Mouse (Mus musculus): ENCODE measurements around the gene Pafah1b3.
"Not testable (repeated sequence)": the region's sequence is repeated elsewhere in the genome, so short reads cannot be mapped to it uniquely, and the experiment has no call there.

Pafah1b3 gene

DNA sequence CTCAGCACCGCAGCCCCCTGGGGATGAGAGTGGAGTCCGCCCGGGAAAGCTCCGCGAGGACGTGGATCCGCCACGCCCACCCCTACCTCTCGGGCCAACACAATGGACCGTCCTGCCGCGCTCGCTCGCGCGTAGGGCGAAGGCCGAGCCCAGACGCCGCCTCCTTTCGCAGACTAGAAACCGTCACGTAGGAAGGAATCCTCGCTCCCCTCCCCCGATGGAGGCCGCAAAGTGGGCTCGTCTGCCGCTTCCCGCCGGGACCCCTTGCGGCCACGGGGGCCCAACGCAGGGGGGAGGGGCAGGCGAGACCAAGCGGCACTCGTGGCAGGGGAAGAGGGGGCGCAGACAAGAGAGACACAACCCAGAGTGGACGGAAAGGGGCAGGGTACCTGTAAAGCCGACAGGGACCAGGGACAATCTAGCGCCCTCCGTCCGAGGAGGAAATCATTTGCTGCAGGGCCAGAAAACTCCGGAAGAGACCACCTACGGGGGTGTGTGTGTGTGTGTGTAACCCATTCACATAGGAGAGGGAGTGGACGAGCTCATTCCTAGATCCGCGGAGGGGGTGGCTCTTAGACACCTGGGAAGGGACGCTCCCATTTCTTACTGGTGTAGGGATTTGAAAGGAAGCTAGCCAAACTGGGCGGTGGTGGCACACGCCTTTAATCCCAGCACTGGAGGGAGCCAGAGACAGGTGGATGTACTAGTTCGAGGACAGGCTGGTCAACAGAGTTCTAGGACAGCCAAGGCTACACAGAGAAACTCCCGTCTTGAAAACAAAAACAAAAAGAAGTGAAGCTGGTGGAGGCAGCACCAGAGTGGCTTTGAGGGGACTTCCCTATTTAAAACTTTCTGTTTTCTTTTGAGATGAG is at the start of gene Pafah1b3:
Gene Pafah1b3, minus strand, starts transcription at position 533 of the 872 bp plus-strand sequence.
- peak in 1 of 2 experiments; percentile 49 for DNase-seq (ENCODE audit: low spot score in 2 of 2)

DNA sequence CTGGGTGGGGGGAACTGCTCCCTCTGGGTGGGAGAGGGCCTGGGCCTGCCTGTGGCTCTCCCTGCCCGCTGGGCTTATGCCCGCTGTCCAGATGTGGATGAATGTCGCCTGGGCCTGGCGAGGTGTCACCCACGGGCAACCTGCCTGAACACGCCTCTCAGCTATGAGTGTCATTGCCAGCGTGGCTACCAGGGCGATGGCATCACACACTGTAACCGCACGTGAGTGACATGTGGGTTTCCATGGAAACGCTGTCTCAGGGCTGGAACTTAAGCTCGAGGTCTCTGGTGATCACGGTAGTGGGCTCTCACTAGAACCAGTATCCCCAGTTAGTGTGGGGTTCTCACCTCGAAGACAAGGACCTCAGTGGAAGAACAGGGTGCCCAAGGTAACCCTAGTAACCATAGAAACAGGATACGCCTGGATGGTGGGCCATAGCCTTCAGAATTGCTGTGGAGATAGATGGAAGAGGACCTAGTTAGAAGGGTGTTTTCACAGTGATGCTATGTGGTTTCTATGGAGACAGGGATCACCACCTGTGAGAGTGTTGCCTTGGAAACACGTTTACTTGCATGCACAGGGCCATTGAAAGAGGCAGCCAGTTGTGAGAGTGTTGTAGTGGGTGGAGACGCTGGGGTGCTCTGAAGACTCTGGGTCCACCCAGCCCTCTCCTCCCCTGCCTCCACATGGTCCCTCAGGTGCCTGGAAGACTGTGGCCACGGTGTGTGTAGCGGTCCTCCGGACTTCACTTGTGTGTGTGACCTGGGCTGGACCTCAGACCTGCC is 43.4 kb upstream of the Pafah1b3 start:
- no peak for DNase-seq (ENCODE audit: low spot score in 2 of 2)

DNA sequence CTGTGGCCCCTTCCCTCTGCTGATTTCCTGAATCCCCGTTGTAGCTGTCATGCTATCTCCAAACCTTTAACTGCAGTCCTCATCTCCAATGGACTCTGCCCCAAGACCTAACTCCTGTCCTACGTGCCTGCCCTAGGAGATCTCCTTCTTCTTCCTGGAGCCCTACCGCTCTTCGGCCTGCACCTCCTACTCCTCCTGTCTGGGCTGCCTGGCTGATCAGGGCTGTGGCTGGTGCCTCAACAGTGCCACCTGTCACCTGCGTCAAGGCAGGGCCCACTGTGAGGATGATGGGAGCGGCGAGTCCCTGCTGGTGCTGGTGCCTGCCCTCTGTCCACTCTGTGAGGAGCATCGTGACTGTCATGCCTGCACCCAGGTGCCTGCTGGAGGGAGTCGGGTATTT is 41.5 kb upstream of the Pafah1b3 start:
- no peak for DNase-seq (ENCODE audit: low spot score in 2 of 2)

DNA sequence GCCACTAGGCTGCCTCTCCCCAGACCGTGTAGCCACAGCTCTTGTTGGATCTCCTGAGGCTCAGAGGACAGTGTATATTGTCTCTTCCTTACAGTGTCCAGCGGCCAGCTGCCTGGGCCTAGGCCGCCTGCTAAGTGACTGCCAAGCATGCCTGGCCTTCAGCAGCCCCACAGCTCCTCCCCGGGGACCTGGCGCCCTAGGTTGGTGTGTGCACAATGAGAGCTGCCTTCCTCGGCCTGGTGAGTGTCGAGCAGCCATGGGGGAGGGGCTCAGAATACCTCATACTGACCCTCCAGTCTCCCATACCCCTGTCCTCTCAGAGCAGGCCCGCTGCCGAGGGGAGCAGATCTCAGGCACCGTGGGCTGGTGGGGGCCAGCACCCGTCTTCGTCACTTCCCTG is 36.7 kb upstream of the Pafah1b3 start:
- no peak for DNase-seq (ENCODE audit: low spot score in 2 of 2)

DNA sequence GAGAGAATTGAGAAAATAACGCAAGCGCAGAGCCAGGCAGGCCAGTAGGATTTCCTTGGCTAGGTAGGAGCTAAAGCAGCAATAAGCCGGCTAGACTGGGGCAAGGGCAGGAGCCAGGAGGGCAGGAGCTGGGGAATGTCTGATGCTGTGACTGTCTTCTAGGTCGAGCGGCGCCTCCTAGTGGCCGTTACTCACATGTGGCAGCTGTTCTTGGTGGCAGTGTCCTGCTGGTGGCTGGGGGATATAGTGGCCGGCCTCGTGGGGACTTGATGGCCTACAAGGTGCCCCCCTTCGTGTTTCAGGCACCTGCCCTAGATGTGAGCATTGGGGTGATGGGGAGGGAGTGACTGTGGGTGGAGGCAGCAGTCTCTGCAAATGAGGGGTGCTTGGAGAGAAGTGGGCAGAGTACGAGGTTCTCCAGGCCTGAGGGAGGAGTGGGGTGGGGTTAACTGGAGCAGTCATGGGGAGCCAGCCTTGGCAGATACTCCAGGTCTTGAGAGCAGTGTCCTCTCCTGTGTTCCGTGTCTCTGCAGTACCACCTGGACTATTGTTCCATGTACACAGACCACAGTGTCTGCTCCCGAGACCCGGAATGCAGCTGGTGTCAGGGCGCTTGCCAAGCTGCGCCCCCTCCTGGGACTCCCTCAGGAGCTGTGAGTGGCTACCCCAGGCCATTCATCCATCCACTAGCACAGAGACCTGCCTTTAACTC is 36.0 kb upstream of the Pafah1b3 start:
- peak; percentile 55 to 69 for DNase-seq (ENCODE audit: low spot score in 2 of 2)

DNA sequence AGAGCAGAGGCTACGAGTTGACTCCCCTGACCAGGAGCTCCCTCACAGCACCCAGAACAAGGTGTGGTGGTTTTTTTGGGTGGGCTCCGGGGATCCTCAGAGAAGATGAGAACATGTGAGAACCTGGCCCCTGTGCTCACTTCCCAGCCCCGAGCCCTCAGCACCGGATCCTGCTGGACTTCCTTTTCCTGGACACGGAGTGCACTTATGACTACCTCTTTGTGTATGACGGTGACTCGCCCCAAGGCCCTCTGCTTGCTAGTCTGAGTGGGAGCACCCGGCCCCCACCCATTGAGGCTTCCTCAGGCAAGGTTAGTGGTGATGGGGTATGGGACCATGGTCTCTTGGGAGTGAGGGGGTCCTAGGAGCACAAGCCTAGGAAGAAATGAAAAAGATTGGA is 28.4 kb upstream of the Pafah1b3 start:
- DNase-seq (ENCODE audit: low spot score in 2 of 2) = no peak

DNA sequence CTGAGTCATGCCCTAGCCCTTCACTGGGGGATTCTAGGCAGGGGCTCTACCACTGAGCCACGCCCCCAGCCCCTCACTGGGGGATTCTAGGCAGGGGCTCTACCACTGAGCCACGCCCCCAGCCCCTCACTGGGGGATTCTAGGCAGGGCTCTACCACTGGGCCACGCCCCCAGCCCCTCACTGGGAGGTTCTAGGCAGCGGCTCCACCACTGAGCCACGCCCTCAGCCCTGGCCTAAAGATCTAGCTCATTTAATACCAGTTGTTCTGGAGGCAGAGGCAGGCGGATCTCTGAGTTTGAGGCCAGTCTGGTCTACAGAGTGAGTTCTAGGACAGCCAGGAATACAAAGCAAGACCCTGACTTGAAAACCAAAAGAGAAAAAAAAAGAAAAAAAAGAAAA is 27.6 kb upstream of the Pafah1b3 start:
- DNase-seq (ENCODE audit: low spot score in 2 of 2) = not testable (repeated sequence)

DNA sequence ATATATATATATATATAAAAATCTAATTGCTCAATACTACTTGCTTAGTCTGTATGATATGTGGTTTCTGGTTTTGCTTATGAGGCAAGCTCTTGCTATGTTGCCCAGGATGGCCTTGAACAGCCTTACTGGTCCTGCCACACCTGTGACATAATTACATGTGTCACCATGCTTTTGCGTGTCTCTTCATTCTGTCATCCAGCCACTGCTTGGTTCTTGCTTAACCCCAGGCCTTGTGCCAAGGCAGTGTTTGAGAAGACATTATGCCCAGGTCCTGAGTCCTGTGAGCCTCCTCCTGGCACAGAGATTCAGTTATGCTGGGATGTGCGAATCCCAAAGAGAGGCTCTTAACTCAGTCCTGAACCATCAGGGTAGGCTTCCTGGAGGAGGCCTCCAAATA is 25.4 kb upstream of the Pafah1b3 start:
- DNase-seq (ENCODE audit: low spot score in 2 of 2) = no peak

DNA sequence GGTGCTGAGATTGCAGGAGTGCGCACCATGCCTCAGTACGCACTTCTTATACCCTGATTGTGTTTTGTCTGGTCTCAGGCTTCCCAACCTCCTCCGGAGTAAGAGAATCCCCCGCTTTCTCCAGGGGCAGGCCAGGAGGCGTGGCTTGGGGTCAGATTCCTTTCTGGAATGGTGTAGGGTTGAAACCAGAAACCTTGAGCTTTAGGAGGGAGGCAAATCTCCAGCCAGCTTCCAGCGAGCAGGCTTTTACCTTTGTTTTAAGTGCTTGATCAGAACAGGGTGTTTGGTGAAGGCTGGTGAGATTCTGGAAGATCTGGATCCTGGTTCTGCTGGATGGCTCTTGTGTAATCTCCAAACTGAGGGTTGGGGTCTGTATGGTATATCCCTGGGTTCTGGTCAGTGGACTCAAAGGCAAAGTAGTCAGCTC is 24.3 kb upstream of the Pafah1b3 start:
- DNase-seq (ENCODE audit: low spot score in 2 of 2) = no peak

DNA sequence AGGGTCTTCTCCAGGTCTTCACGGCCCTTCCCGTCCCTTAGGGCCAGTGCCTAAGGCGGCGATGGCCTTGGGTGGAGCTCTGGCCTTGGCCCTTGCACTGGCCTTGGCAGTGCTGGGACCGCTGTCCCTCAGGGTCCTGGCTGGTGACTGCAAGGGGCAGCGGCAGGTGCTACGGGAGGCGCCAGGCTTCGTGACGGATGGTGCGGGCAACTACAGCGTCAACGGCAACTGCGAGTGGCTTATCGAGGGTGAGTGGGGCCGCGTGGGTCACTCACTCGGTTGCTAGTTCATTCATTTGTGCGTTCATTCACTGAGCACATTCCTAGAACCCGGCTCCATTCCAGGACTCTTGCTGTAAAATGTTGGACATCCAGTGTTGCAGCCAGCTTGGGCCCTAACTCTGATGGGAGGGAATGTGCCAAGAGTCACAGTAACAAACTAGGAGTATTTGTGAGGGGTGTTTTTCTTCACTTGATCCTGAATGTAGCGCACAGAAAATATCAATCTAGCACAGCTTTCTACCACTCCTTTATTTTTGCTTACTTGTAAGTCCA is 19.7 kb upstream of the Pafah1b3 start:
- no peak for DNase-seq (ENCODE audit: low spot score in 2 of 2)

DNA sequence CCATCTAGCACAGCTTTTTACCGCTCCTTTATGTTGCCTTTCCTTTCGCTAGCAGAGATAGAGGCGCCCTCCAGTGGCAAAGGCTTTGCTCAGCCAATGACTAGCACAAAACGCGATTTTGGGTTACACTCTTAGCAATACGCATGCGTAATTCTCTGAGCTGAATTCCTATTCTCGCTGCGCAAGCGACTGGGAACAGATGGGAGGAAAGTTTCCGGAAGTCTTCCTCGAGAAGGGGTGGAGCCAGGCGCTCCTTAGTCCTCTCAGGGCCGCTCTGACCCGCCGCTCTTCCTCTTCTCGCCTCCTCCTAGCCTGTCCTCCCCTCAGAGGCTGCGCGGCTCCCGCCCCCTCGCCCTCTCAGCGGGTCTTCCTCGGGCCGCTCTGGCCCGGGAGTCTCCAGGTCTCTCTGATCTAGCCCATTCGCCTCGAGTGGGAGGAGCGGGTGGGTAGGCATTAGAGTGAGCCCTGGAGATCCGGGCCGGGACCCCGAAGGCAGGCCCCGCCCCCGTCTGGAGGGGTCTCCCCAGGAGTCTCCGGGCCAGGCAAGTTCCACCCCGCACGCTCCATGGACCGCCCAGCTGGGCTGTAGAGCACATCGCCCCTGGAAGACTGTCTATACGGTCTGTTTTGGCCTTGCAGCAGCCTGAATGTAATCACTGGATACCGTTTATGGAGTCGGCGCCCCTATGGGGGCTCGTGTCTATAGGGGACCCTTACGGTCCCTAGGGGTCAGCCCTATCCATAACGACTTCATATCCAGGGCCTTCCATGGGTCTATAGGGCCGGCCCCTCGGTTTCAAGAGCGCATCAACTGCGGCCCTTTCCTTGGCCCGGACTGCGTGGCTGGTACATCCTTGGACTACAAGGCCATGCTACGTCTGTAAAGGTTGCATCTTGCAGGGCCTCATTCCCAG is 19.0 kb upstream of the Pafah1b3 start, which contains the start of gene Megf8:
Gene Megf8, plus strand, starts transcription at position 633 of the 914 bp plus-strand sequence.
- DNase-seq (ENCODE audit: low spot score in 2 of 2) = peak; percentile 72 to 83

DNA sequence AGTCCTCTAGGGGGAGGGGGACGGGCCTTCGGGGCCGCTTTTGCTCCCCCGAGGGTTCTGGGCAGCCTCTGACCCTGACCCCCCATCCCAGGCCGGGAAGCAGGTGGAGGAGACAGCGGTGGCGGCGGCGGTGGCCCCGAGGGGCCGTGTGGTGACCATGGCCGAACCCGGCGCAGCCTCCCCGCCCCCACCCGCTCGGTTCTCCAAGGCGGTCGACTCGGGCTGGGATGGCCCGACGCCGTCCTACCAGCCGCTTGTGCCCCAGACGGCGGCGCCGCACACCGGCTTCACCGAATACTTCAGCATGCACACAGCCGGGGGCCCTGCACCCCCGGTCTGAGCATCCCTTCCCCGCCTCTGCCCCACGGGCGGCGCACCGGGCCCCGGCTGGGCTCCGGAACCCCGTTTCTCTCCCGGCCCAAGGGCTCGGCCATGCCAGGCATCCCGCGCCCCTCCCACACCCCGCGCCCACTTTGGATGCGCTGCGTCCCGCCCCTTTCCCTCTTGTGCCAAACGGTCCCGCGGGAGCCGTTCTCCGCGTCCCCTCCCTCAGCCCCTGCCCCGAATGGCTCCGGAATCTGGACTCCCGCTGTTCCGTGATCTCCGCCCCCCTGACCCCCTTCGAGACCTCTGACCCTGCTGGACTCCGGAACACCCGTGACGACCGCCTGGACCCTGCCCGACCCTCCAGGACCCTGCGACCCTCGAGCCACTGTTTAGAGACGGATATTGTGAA is 17.7 kb upstream of the Pafah1b3 start:
- DNase-seq (ENCODE audit: low spot score in 2 of 2) = no peak

DNA sequence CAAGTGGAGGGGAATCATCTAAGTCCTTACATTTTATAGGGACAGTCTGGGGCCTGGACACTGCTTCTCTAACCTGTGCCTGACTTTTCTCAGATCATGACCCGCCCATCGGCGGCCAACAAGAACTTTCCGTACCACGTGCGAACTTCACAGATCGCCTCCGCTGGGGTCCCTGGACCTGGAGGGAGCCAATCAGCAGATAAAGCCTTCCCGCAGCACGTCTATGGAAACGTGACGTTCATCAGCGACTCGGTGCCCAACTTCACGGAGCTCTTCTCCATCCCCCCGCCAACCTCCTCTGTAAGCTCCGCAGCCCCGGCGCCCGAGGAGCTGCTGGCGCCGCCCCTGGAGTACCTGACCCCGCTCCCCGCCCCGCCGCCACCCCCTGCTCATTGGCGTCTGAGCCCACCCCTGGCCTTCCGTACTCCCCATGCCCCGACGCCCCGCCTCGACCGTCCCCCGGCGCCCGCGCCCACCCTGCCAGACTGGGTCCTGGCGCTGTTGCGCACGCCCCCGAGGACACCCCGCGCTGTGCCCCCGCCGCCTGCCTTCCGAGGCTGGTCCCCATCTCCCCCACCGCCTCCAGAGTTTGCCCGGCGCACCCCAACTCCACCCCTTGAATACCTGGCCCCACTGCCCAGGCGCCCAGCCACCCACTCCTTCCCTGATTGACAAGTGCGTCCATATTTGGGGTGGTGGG is 17.0 kb upstream of the Pafah1b3 start:
- no peak for DNase-seq (ENCODE audit: low spot score in 2 of 2)

DNA sequence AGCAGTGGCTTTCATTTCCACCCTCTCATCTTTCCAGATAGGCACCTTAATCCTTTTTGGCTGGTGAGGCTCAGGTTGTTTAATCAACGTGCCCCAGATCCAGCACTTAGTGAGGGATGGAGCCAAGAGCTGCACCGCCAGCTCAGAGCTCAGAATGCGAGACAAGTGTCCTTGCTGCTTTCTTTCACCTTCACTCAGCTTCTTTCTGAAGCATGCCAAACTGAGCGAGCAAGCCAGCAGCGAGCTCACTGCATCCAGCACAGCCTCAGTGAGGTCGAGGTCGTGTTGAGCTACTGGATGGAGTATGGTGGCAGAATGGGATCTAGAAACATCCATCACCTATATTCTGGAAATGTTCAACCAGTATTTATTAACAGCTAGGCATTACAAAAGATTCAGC is 15.5 kb upstream of the Pafah1b3 start:
- DNase-seq (ENCODE audit: low spot score in 2 of 2) = no peak

DNA sequence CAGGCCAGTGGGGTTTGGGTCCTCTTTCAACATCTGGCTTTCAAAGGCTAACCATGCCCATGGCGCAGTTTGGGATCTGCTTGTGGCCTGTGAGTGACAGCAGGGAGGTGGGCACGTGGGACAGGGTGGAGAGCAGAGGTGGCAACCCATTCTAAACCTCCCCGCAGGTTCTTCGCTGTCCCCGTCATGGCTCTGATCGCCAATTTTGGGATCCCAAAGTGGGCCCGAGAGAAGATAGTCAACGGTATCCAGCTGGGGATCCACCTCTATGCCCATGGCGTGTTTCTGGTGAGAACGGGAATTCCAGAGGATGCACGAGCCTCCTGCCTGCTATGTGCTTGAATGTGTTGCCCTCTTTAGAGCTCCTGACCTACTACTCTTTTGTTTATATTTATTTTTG is 13.4 kb upstream of the Pafah1b3 start:
- no peak for DNase-seq (ENCODE audit: low spot score in 2 of 2)

DNA sequence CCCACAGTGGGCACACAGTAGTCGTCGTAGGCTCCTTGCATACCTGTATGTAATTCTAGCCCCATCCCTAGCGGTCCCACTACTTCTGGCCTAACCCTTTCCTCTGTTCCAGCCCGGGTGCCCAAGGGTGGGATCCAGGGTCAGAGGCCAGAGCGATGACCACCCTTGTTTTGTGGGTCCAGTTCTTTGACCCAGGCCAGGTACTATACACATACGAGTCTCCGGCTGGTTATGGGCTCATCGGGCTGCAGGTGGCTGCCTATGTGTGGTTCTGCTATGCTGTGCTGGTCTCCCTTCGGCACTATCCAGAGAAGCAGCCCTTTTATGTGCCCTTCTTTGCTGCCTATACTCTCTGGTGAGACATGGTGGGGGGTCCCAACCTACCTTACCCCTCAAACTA is 11.6 kb upstream of the Pafah1b3 start:
- DNase-seq (ENCODE audit: low spot score in 2 of 2) = no peak

DNA sequence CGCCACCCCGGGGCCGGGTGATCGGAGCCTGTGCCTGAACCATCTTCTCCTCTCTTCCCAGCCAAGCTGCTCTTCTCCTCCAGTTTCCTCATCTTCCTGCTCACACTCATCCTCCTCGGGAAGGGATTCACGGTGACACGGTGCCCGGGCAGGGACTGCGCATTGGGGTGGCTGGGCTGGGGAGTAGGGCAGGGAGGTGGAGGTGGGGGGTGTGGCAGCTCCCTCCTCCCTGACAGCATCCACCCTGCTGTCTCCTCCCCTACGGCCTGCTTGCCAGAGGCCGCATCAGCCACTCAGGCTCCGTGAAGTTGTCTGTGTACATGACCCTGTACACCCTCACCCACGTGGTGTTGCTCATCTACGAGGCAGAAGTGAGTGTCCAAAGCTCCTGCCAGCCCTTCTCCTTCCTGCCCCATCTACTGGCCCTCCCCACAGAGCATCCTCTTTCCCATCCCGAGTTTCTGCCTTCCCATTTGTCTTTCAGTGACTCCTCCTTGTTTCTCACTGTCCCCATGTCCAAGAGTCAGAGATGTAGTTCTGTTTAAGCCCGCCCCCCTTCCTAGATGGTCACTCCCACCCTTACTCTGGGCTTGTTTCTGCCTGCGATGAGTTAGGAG is 11.0 kb upstream of the Pafah1b3 start:
- no peak for DNase-seq (ENCODE audit: low spot score in 2 of 2)

DNA sequence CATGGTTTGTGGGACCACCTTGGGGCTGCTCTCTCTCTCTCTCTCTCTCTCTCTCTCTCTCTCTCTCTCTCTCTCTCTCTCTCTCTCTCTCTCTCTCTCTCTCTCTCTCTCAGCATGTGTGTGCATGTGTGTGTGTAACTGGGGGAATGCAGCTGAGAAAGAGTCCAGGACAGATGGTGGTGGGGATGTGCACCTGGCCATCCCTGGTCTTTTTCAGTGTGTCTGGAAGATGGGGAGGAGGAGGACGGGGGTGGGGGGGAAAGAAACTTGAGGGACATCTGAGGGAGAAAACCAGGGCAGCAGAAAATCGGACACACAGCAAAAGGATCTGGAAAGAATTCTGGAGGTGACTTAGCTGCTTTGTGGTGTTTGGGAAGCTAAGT is 8.8 kb upstream of the Pafah1b3 start:
- no peak for DNase-seq (ENCODE audit: low spot score in 2 of 2)

All from spleen, postnatal 14 days (tissue).